8 mouse cellular contexts compared by ENCODE assay signal in genomic region chr14:76505439-76506220, GRCm38 (mm10). TPM values are rescaled to one million over a fixed set of nuclear protein-coding genes. Genes with fewer than 3 reads are reported as not detected.
DNase-seq lines count a peak whose midpoint lies in the region; ATAC-seq and TF ChIP-seq lines count a peak whose summit lies in the region.

No protein-coding gene starts in this region.

- no peaks in the 10 kb centered on the region for H3K27me3 ChIP-seq in intestine, embryonic 16.5 days (replicated peaks; ENCODE audit: control insufficient read depth, insufficient read depth, low read length)
- no peaks in the 10 kb centered on the region for H3K27me3 ChIP-seq in midbrain, embryonic 12.5 days
- no peaks in the 10 kb centered on the region for H3K27me3 ChIP-seq in small intestine, adult 2 months (ENCODE audit: control insufficient read depth, insufficient read depth, low read length)

- peak; percentile 25; the same call in 1 of the 2 replicates for TF ChIP-seq POLR2A in small intestine, adult 2 months (IDR thresholded peaks at IDR 0.05; ENCODE audit: low read depth, low read length)

- H3K4me2 ChIP-seq in intestine, embryonic 16.5 days (ENCODE audit: low read depth, low read length), result peak overlapping the region; percentile 94
- H3K4me2 ChIP-seq in midbrain, embryonic 12.5 days (replicated peaks), result peak overlapping the region; percentile 88

- peak overlapping the region; percentile 100 for H3K27ac ChIP-seq in intestine, embryonic 16.5 days (ENCODE audit: low read length)
- peak overlapping the region; percentile 100 for H3K27ac ChIP-seq in midbrain, embryonic 12.5 days (replicated peaks)
- H3K27ac ChIP-seq in small intestine, adult 2 months (ENCODE audit: insufficient read depth, low read depth, low read length), result peak overlapping the region; percentile 96

- peaks cover 15% of the 10 kb centered on the region for H3K4me1 ChIP-seq in intestine, embryonic 16.5 days (ENCODE audit: control insufficient read depth, insufficient read depth, low read length)
- peaks cover 29% of the 10 kb centered on the region for H3K4me1 ChIP-seq in midbrain, embryonic 12.5 days
- peaks cover 7% of the 10 kb centered on the region for H3K4me1 ChIP-seq in small intestine, adult 2 months (ENCODE audit: control insufficient read depth, insufficient read depth, insufficient read length, low read length)

- H3K9ac ChIP-seq in intestine, embryonic 16.5 days (ENCODE audit: low read depth, low read length), result peak overlapping the region; percentile 97
- H3K9ac ChIP-seq in midbrain, embryonic 12.5 days (replicated peaks), result peak overlapping the region; percentile 96

- peak; percentile 85 for ATAC-seq in intestine, embryonic 16.5 days
- peak; percentile 86 for ATAC-seq in midbrain, embryonic 12.5 days (ENCODE audit: low FRiP score, low read depth)
- no peak for ATAC-seq in activated CD4-positive, CD25-positive, alpha-beta regulatory T cell, adult 4 months

- no peak for TF ChIP-seq CTCF in small intestine, adult 2 months (IDR thresholded peaks at IDR 0.05; ENCODE audit: extremely low read depth, insufficient read length, insufficient replicate concordance, low read depth, low read length)

- peaks cover 6% of the 10 kb centered on the region for H3K36me3 ChIP-seq in intestine, embryonic 16.5 days (ENCODE audit: control insufficient read depth, insufficient read depth, low read length)
- H3K36me3 ChIP-seq in midbrain, embryonic 12.5 days, result peaks cover 29% of the 10 kb centered on the region
- H3K36me3 ChIP-seq in small intestine, adult 2 months (ENCODE audit: control insufficient read depth, insufficient read depth, low read length), result peaks cover 17% of the 10 kb centered on the region

- peak overlapping the region; percentile 78 for H3K4me3 ChIP-seq in intestine, embryonic 16.5 days (ENCODE audit: low read length)
- peak overlapping the region; percentile 76 for H3K4me3 ChIP-seq in midbrain, embryonic 12.5 days
- peak overlapping the region; percentile 78 for H3K4me3 ChIP-seq in small intestine, adult 2 months (ENCODE audit: low read depth, low read length)

- intact Hi-C loops in gastrocnemius, postnatal 36 days (cut with DNase I), result loop anchor here (5.0 to 10.0 kb wide), 2 partner anchors 112 to 239 kb away; no protein-coding TSS in a partner anchor
- intact Hi-C loops in left cerebral cortex, postnatal 4 days (cut with DNase I), result loop anchor here (5.0 to 10.0 kb wide), 4 partner anchors 52 to 269 kb away; partner anchors contain the start of gene Serp2

- peak; percentile 92 for DNase-seq in adrenal gland, postnatal 10 days
- peak; percentile 93 for DNase-seq in embryo, embryonic 11.5 days (ENCODE audit: low read depth, low spot score)
- peak; percentile 68 to 77 for DNase-seq in gastrocnemius, postnatal 36 days
- DNase-seq in left cerebral cortex, postnatal 4 days, result peak; percentile 96

- H3K9me3 ChIP-seq in intestine, embryonic 16.5 days (ENCODE audit: control insufficient read depth, low read length), result no peaks in the 10 kb centered on the region
- no peaks in the 10 kb centered on the region for H3K9me3 ChIP-seq in midbrain, embryonic 12.5 days

- WGBS in intestine, embryonic 16.5 days, result 0% methylated on average over 31 of the region's 31 CpGs
- WGBS in midbrain, embryonic 12.5 days, result under 1% methylated on average over 30 of the region's 31 CpGs
- under 1% methylated on average over 31 of the region's 31 CpGs for WGBS in small intestine, adult 2 months

RNA-seq across cellular contexts. Expression of gene Serp2, which starts 51.1 kb away (rescaled TPM):
- total RNA-seq in adrenal gland, postnatal 10 days (2021), result 1 to 10 TPM; 7.2 to 9.6 TPM
- under 1 TPM; 0.36 to 0.37 TPM for total RNA-seq in gastrocnemius, postnatal 36 days (2021)
- 5.7 and 8.2 TPM in 2 replicates for polyA plus RNA-seq in intestine, embryonic 16.5 days (2015; fragmentation: Nextera tagmentation; extraction: Ambion mirVana)
- total RNA-seq in left cerebral cortex, postnatal 4 days (2021), result 100 to 1,000 TPM; 174 to 175 TPM
- polyA plus RNA-seq in midbrain, embryonic 12.5 days (2016; fragmentation: Nextera tagmentation; extraction: Ambion mirVana), result 52.7 and 56.6 TPM in 2 replicates
- polyA plus RNA-seq in small intestine, adult 2 months (2012; rRNA removed), result 2.0 TPM in 2 replicates
- polyA plus RNA-seq in activated CD4-positive, CD25-positive, alpha-beta regulatory T cell, adult 4 months (2017; shearing (Covaris generic)), result 1 to 10 TPM; 3.8 to 5.4 TPM
